Mouse (Mus musculus): ENCODE data around the gene Osmr. TPM values are rescaled to one million over a fixed set of nuclear protein-coding genes. Genes with fewer than 3 reads are reported as not detected.
A peak's percentile ranks its signal among the peaks of the same experiment; 100 is the strongest.

Gene Osmr
- total and polyA plus RNA-seq, 2 experiments from 2014 or later, result 1.7 to 2.6 TPM

GRCm38 (mm10) chr15:6905726-6906125 is 31.0 kb upstream of the Osmr start:
- Histone ChIP-seq H3K27ac (ENCODE audit: low read depth, low read length) (no peak overlapping the region), H3K9ac (no peak overlapping the region), H3K36me3 (ENCODE audit: insufficient read depth) (no peaks in the 10 kb centered on the region), H3K4me3 (ENCODE audit: low read depth, low read length) (no peak overlapping the region), H3K4me1 (ENCODE audit: insufficient read depth) (no peaks in the 10 kb centered on the region), H3K4me2 (ENCODE audit: low read depth) (no peak overlapping the region), H3K9me3 (ENCODE audit: low read length) (no peaks in the 10 kb centered on the region), H3K27me3 (ENCODE audit: insufficient read depth, low read length) (no peaks in the 10 kb centered on the region; the same call in 1 of the 2 replicates)
- ATAC-seq (no peak), DNase-seq (no peak)
- no peak for TF ChIP-seq CTCF (IDR thresholded peaks at IDR 0.05; ENCODE audit: low read depth)
- WGBS, result 84% methylated on average over 4 of the region's 4 CpGs

- TF ChIP-seq CTCF (IDR thresholded peaks at IDR 0.05; ENCODE audit: low read depth), result no peak
- Histone ChIP-seq H3K4me3 (ENCODE audit: low read depth, low read length) (no peak overlapping the region), H3K9me3 (ENCODE audit: low read length) (no peaks in the 10 kb centered on the region), H3K4me1 (ENCODE audit: insufficient read depth) (no peaks in the 10 kb centered on the region), H3K9ac (no peak overlapping the region), H3K4me2 (ENCODE audit: low read depth) (no peak overlapping the region), H3K36me3 (ENCODE audit: insufficient read depth) (no peaks in the 10 kb centered on the region), H3K27ac (ENCODE audit: low read depth, low read length) (no peak overlapping the region), H3K27me3 (ENCODE audit: insufficient read depth, low read length) (no peaks in the 10 kb centered on the region; the same call in 1 of the 2 replicates)
- ATAC-seq (no peak), DNase-seq (no peak)
- WGBS, result 65% methylated on average over 9 of the region's 9 CpGs
Observed at GRCm38 (mm10) chr15:6903286-6903975, 28.7 kb upstream of the Osmr start.

- no peak overlapping the region for H3K4me2 ChIP-seq (ENCODE audit: low read depth)
- peak; percentile 55 for ATAC-seq
- no peaks in the 10 kb centered on the region for H3K36me3 ChIP-seq (ENCODE audit: insufficient read depth)
- H3K4me3 ChIP-seq (ENCODE audit: low read depth, low read length), result no peak overlapping the region
- no peak overlapping the region for H3K27ac ChIP-seq (ENCODE audit: low read depth, low read length)
- H3K4me1 ChIP-seq (ENCODE audit: insufficient read depth), result no peaks in the 10 kb centered on the region
- no peak for TF ChIP-seq CTCF (IDR thresholded peaks at IDR 0.05; ENCODE audit: low read depth)
- 79% methylated on average over 5 of the region's 5 CpGs for WGBS
- H3K27me3 ChIP-seq (ENCODE audit: insufficient read depth, low read length), result no peaks in the 10 kb centered on the region; the same call in 1 of the 2 replicates
- no peak overlapping the region for H3K9ac ChIP-seq
- no peak for DNase-seq
- no peaks in the 10 kb centered on the region for H3K9me3 ChIP-seq (ENCODE audit: low read length)
Observed at GRCm38 (mm10) chr15:6901982-6902639, 27.3 kb upstream of the Osmr start.

GRCm38 (mm10) chr15:6901236-6901635 is 26.5 kb upstream of the Osmr start:
- Histone ChIP-seq H3K27me3 (ENCODE audit: insufficient read depth, low read length) (no peaks in the 10 kb centered on the region; the same call in 1 of the 2 replicates), H3K9me3 (ENCODE audit: low read length) (no peaks in the 10 kb centered on the region), H3K9ac (no peak overlapping the region), H3K36me3 (ENCODE audit: insufficient read depth) (no peaks in the 10 kb centered on the region), H3K4me1 (ENCODE audit: insufficient read depth) (no peaks in the 10 kb centered on the region), H3K4me2 (ENCODE audit: low read depth) (no peak overlapping the region), H3K4me3 (ENCODE audit: low read depth, low read length) (no peak overlapping the region), H3K27ac (ENCODE audit: low read depth, low read length) (no peak overlapping the region)
- TF ChIP-seq CTCF (IDR thresholded peaks at IDR 0.05; ENCODE audit: low read depth), result no peak
- DNase-seq (no peak), ATAC-seq (no peak)
- WGBS, result 83% methylated on average over 6 of the region's 6 CpGs

GRCm38 (mm10) chr15:6884260-6884659 is 9.5 kb upstream of the Osmr start:
- no peak overlapping the region for H3K4me2 ChIP-seq (ENCODE audit: low read depth)
- no peak overlapping the region for H3K27ac ChIP-seq (ENCODE audit: low read depth, low read length)
- H3K9me3 ChIP-seq (ENCODE audit: low read length), result no peaks in the 10 kb centered on the region
- no peak overlapping the region for H3K9ac ChIP-seq
- ATAC-seq, result no peak
- no peaks in the 10 kb centered on the region for H3K27me3 ChIP-seq (ENCODE audit: insufficient read depth, low read length)
- no peaks in the 10 kb centered on the region for H3K4me1 ChIP-seq (ENCODE audit: insufficient read depth)
- TF ChIP-seq CTCF (IDR thresholded peaks at IDR 0.05; ENCODE audit: low read depth), result no peak
- WGBS, result 91% methylated on average over 6 of the region's 6 CpGs
- H3K4me3 ChIP-seq (ENCODE audit: low read depth, low read length), result no peak overlapping the region
- no peak for DNase-seq
- no peaks in the 10 kb centered on the region for H3K36me3 ChIP-seq (ENCODE audit: insufficient read depth)

- peak; percentile 41 for DNase-seq
- 53% methylated on average over 5 of the region's 5 CpGs for WGBS
- Histone ChIP-seq H3K9me3 (ENCODE audit: low read length) (no peaks in the 10 kb centered on the region), H3K4me2 (ENCODE audit: low read depth) (no peak overlapping the region), H3K4me3 (ENCODE audit: low read depth, low read length) (no peak overlapping the region), H3K4me1 (ENCODE audit: insufficient read depth) (no peaks in the 10 kb centered on the region), H3K36me3 (ENCODE audit: insufficient read depth) (no peaks in the 10 kb centered on the region), H3K27me3 (ENCODE audit: insufficient read depth, low read length) (no peaks in the 10 kb centered on the region), H3K27ac (ENCODE audit: low read depth, low read length) (no peak overlapping the region), H3K9ac (no peak overlapping the region)
- ATAC-seq, result no peak
- peak; percentile 51 for TF ChIP-seq CTCF (IDR thresholded peaks at IDR 0.05; ENCODE audit: low read depth)
Observed at GRCm38 (mm10) chr15:6883816-6884215, 9.0 kb upstream of the Osmr start.

- WGBS, result 82% methylated on average over 4 of the region's 4 CpGs
- H3K9ac ChIP-seq, result no peak overlapping the region
- no peak for TF ChIP-seq CTCF (IDR thresholded peaks at IDR 0.05; ENCODE audit: low read depth)
- DNase-seq, result no peak
- no peak overlapping the region for H3K4me3 ChIP-seq (ENCODE audit: low read depth, low read length)
- H3K4me2 ChIP-seq (ENCODE audit: low read depth), result no peak overlapping the region
- no peak for ATAC-seq
- no peaks in the 10 kb centered on the region for H3K9me3 ChIP-seq (ENCODE audit: low read length)
- H3K27me3 ChIP-seq (ENCODE audit: insufficient read depth, low read length), result no peaks in the 10 kb centered on the region
- H3K4me1 ChIP-seq (ENCODE audit: insufficient read depth), result no peaks in the 10 kb centered on the region
- no peak overlapping the region for H3K27ac ChIP-seq (ENCODE audit: low read depth, low read length)
- no peaks in the 10 kb centered on the region for H3K36me3 ChIP-seq (ENCODE audit: insufficient read depth)
Observed at GRCm38 (mm10) chr15:6883091-6883490, 8.3 kb upstream of the Osmr start.
